Mouse (Mus musculus): ENCODE data around the gene Dhrs4.

DNA sequence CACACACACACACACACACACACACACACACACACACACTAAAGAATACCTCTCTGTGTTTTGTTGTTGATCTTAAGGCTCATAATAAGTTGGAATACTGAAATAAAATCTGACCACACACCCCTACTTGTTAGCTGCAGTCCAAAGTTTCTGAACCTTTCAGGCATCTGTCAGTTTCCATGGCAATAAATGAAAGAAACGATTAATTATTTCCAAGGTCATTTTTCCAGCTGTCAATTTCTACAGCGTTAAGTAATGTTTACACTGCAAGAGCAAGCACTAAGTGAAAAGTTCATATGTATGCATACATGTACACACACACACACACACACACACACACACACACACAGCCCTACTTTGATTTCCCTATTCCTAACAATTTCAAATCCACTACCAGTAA, 20.9 kb upstream of the Dhrs4 start:
- TF ChIP-seq CTCF (IDR thresholded peaks at IDR 0.05; ENCODE audit: control insufficient read depth, insufficient read depth, insufficient read length) (no peak), USF1 (IDR thresholded peaks at IDR 0.05; ENCODE audit: low read depth) (no peak), CEBPB (IDR thresholded peaks at IDR 0.05; ENCODE audit: low read depth) (no peak)
